Mouse (Mus musculus): ENCODE results near the gene Arvcf. TPM values are rescaled to one million over a fixed set of nuclear protein-coding genes. Genes with fewer than 3 reads are reported as not detected.

The Arvcf gene
- polyA plus RNA-seq, 1 experiment from 2014 or later = 26.6 TPM

- no peaks in the 10 kb centered on the region for H3K4me1 ChIP-seq (ENCODE audit: control insufficient read depth, insufficient read depth, low read length)
- under 1% methylated on average over 38 of the region's 38 CpGs for WGBS
- peak overlapping the region; percentile 56 for H3K4me3 ChIP-seq (ENCODE audit: low read depth, low read length)
- peak overlapping the region; percentile 52 for H3K9ac ChIP-seq (replicated peaks; ENCODE audit: low read length)
- no peaks in the 10 kb centered on the region; the same call in 1 of the 2 replicates for H3K27me3 ChIP-seq (ENCODE audit: control insufficient read depth, insufficient read depth, low read length)
- peak overlapping the region; percentile 61 for H3K4me2 ChIP-seq (ENCODE audit: low read depth, low read length)
- DNase-seq (ENCODE audit: low spot score) (peak; percentile 96), ATAC-seq (replicated peaks; ENCODE audit: insufficient number of reproducible peaks, low FRiP score, low TSS enrichment, low read depth) (peak; percentile 88)
- no peaks in the 10 kb centered on the region for H3K9me3 ChIP-seq (replicated peaks; ENCODE audit: control insufficient read depth, low read length)
- H3K27ac ChIP-seq (replicated peaks; ENCODE audit: low read depth, low read length) = no peak overlapping the region
- H3K36me3 ChIP-seq (replicated peaks; ENCODE audit: control insufficient read depth, insufficient read depth, low read depth, low read length) = no peaks in the 10 kb centered on the region
These were observed 4.2 kb upstream of the Arvcf start for GRCm38 (mm10) chr16:18343778-18344177.

- 4% methylated on average over 3 of the region's 3 CpGs for WGBS
- peak; percentile 89 for DNase-seq (ENCODE audit: low spot score)
- Histone ChIP-seq H3K4me2 (ENCODE audit: low read depth, low read length) (no peak overlapping the region), H3K4me1 (ENCODE audit: control insufficient read depth, insufficient read depth, low read length) (no peaks in the 10 kb centered on the region), H3K9ac (replicated peaks; ENCODE audit: low read length) (no peak overlapping the region), H3K27ac (replicated peaks; ENCODE audit: low read depth, low read length) (no peak overlapping the region), H3K36me3 (replicated peaks; ENCODE audit: control insufficient read depth, insufficient read depth, low read depth, low read length) (no peaks in the 10 kb centered on the region), H3K4me3 (ENCODE audit: low read depth, low read length) (no peak overlapping the region), H3K9me3 (replicated peaks; ENCODE audit: control insufficient read depth, low read length) (no peaks in the 10 kb centered on the region), H3K27me3 (ENCODE audit: control insufficient read depth, insufficient read depth, low read length) (peaks cover 6% of the 10 kb centered on the region)
- peak; percentile 15; the same call in 1 of the 2 replicates for ATAC-seq (replicated peaks; ENCODE audit: insufficient number of reproducible peaks, low FRiP score, low TSS enrichment, low read depth)
These were observed 2.7 kb upstream of the Arvcf start for GRCm38 (mm10) chr16:18345243-18345642.

DNA sequence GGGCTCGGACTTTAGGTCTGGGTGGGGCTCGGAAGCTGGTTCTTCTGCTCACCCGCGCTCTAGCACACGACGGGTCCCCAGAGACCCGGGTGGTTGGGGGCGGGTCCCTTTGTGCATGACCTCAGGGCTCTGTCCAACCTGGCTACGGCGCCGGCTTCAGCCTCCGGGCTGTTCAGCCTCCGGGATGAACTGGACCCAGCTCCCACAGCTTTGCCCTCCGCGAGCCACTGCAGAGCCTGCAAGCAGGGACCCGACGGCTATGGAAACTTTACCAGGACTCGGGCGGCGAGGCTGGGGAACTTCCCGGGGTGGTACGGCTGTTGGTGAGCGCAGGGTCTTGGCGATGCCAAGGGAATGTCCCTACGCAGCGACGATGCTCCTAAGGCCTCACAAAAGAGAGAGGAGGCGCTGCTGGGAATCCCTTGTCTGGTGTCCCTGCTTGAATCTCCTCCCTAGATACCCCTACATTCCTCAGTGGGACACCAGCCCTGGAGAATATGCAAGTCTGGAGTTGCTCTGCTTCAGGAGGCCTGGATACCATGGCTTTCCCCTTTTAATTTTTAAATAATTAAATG lies 706 bp downstream of the Arvcf start:
- H3K4me1 ChIP-seq (ENCODE audit: control insufficient read depth, insufficient read depth, low read length) = no peaks in the 10 kb centered on the region
- H3K4me2 ChIP-seq (ENCODE audit: low read depth, low read length) = peak overlapping the region; percentile 94
- DNase-seq (ENCODE audit: low spot score) (peak; percentile 48), ATAC-seq (replicated peaks; ENCODE audit: insufficient number of reproducible peaks, low FRiP score, low TSS enrichment, low read depth) (0 out of 2 replicates have a peak, but pooled peaks have one; percentile 1)
- peak overlapping the region; percentile 64 for H3K4me3 ChIP-seq (ENCODE audit: low read depth, low read length)
- no peaks in the 10 kb centered on the region for H3K9me3 ChIP-seq (replicated peaks; ENCODE audit: control insufficient read depth, low read length)
- peak overlapping the region; percentile 65 for H3K9ac ChIP-seq (replicated peaks; ENCODE audit: low read length)
- no peak overlapping the region for H3K27ac ChIP-seq (replicated peaks; ENCODE audit: low read depth, low read length)
- H3K27me3 ChIP-seq (ENCODE audit: control insufficient read depth, insufficient read depth, low read length) = peaks cover 10% of the 10 kb centered on the region
- under 1% methylated on average over 28 of the region's 28 CpGs for WGBS
- no peaks in the 10 kb centered on the region for H3K36me3 ChIP-seq (replicated peaks; ENCODE audit: control insufficient read depth, insufficient read depth, low read depth, low read length)

DNA sequence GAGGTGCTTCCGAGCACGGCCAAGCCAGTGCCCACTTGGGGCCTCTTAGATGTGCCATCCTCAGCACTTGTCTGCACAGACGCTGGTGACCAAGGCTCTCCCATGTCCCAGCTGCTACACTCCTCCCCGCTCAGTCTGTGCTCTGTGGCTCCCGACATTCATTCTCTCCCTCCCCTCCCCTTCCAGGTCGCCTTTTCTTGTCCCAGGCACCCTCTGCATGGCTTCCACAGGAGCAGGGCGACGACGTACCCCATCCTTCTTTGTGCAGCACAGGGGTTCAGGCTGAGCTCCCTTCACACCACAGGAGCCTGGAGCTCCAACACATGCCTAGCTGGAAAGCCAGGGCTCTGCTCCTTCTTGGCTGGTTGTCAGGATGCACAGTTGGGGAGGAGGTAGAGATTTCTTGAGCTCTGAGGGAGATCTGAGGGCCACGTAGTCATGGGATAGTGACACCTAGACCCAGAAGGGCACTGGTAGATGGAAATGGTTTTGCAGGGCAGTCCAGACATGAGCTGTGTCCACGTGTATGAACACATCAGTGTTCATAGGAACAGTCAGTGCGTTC lies 1.9 kb downstream of the Arvcf start:
- DNase-seq (ENCODE audit: low spot score) (no peak), ATAC-seq (replicated peaks; ENCODE audit: insufficient number of reproducible peaks, low FRiP score, low TSS enrichment, low read depth) (no peak)
- Histone ChIP-seq H3K27me3 (ENCODE audit: control insufficient read depth, insufficient read depth, low read length) (peaks cover 10% of the 10 kb centered on the region), H3K36me3 (replicated peaks; ENCODE audit: control insufficient read depth, insufficient read depth, low read depth, low read length) (no peaks in the 10 kb centered on the region), H3K4me3 (ENCODE audit: low read depth, low read length) (no peak overlapping the region), H3K9me3 (replicated peaks; ENCODE audit: control insufficient read depth, low read length) (no peaks in the 10 kb centered on the region), H3K4me1 (ENCODE audit: control insufficient read depth, insufficient read depth, low read length) (no peaks in the 10 kb centered on the region), H3K27ac (replicated peaks; ENCODE audit: low read depth, low read length) (no peak overlapping the region), H3K9ac (replicated peaks; ENCODE audit: low read length) (no peak overlapping the region), H3K4me2 (ENCODE audit: low read depth, low read length) (no peak overlapping the region)
- WGBS = 76% methylated on average over 12 of the region's 12 CpGs

DNA sequence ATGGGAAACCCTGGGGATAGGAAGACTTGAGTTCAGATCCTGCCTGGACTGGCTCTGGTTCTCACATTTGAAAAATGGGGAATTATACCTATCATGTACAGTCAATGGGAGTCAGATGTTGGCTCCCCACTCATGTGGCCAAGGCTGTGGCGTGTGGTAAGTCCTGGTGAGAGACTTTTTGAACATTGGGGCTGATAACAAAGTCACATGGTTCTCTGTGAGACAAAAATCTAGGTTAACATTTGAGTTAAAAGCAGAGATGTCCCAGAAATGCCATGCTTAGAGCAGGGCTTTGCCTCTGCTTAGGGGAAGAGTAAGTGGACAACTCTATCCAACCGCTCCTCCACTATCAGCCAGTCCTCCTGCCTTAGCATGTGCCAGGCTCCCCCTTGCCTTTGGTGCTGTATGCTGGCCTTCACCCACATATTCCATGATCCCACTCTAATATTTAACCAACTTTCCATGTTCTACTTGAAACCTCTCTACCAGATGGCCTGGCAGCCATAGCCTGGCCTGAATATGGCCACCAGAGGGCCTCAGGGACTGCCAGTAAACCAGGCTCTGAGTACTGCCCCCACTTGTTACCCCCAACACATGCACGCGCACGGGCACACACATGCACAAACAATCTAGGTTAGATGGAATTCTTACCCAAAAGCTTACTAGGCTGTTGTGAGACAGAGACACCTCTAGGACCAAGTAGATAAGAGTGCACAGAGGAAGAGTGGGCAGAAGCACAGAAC lies 3.5 kb downstream of the Arvcf start:
- ATAC-seq (replicated peaks; ENCODE audit: insufficient number of reproducible peaks, low FRiP score, low TSS enrichment, low read depth) = no peak
- H3K9ac ChIP-seq (replicated peaks; ENCODE audit: low read length) = no peak overlapping the region
- no peaks in the 10 kb centered on the region for H3K36me3 ChIP-seq (replicated peaks; ENCODE audit: control insufficient read depth, insufficient read depth, low read depth, low read length)
- no peak overlapping the region for H3K4me2 ChIP-seq (ENCODE audit: low read depth, low read length)
- peak; percentile 43 for DNase-seq (ENCODE audit: low spot score)
- H3K4me1 ChIP-seq (ENCODE audit: control insufficient read depth, insufficient read depth, low read length) = no peaks in the 10 kb centered on the region
- WGBS = 64% methylated on average over 5 of the region's 5 CpGs
- no peak overlapping the region for H3K4me3 ChIP-seq (ENCODE audit: low read depth, low read length)
- H3K27me3 ChIP-seq (ENCODE audit: control insufficient read depth, insufficient read depth, low read length) = peaks cover 10% of the 10 kb centered on the region
- H3K27ac ChIP-seq (replicated peaks; ENCODE audit: low read depth, low read length) = no peak overlapping the region
- no peaks in the 10 kb centered on the region for H3K9me3 ChIP-seq (replicated peaks; ENCODE audit: control insufficient read depth, low read length)

GRCm38 (mm10) chr16:18353106-18353505 lies 5.1 kb downstream of the Arvcf start:
- H3K36me3 ChIP-seq (replicated peaks; ENCODE audit: control insufficient read depth, insufficient read depth, low read depth, low read length) = no peaks in the 10 kb centered on the region
- no peaks in the 10 kb centered on the region for H3K4me1 ChIP-seq (ENCODE audit: control insufficient read depth, insufficient read depth, low read length)
- H3K4me3 ChIP-seq (ENCODE audit: low read depth, low read length) = no peak overlapping the region
- H3K27ac ChIP-seq (replicated peaks; ENCODE audit: low read depth, low read length) = no peak overlapping the region
- no peak overlapping the region for H3K9ac ChIP-seq (replicated peaks; ENCODE audit: low read length)
- ATAC-seq (replicated peaks; ENCODE audit: insufficient number of reproducible peaks, low FRiP score, low TSS enrichment, low read depth) (no peak), DNase-seq (ENCODE audit: low spot score) (no peak)
- 68% methylated on average over 1 of the region's 1 CpGs for WGBS
- peaks cover 10% of the 10 kb centered on the region for H3K27me3 ChIP-seq (ENCODE audit: control insufficient read depth, insufficient read depth, low read length)
- no peaks in the 10 kb centered on the region for H3K9me3 ChIP-seq (replicated peaks; ENCODE audit: control insufficient read depth, low read length)
- H3K4me2 ChIP-seq (ENCODE audit: low read depth, low read length) = no peak overlapping the region

DNA sequence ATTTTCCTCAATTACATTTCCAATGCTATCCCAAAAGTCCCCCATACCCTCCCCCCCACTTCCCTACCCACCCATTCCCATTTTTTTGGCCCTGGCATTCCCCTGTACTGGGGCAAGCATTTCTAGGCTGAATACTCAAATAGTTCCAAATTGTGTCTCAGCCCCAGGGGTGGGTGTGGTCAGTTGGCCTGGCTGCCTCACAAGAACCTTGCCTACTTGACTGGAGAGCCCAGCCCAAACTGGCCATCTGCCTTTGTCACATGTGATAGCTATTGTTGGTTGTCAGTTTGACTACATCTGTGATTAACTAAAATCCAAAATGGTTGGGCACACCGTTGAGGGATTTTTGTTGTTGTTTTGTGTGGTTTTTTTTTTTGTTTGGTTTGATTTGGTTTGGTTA lies 9.0 kb downstream of the Arvcf start:
- DNase-seq (ENCODE audit: low spot score) (no peak), ATAC-seq (replicated peaks; ENCODE audit: insufficient number of reproducible peaks, low FRiP score, low TSS enrichment, low read depth) (no peak)
- 79% methylated on average over 1 of the region's 1 CpGs for WGBS
- Histone ChIP-seq H3K4me2 (ENCODE audit: low read depth, low read length) (no peak overlapping the region), H3K4me1 (ENCODE audit: control insufficient read depth, insufficient read depth, low read length) (no peaks in the 10 kb centered on the region), H3K4me3 (ENCODE audit: low read depth, low read length) (no peak overlapping the region), H3K27me3 (ENCODE audit: control insufficient read depth, insufficient read depth, low read length) (no peaks in the 10 kb centered on the region), H3K36me3 (replicated peaks; ENCODE audit: control insufficient read depth, insufficient read depth, low read depth, low read length) (no peaks in the 10 kb centered on the region), H3K9ac (replicated peaks; ENCODE audit: low read length) (no peak overlapping the region), H3K27ac (replicated peaks; ENCODE audit: low read depth, low read length) (no peak overlapping the region), H3K9me3 (replicated peaks; ENCODE audit: control insufficient read depth, low read length) (no peaks in the 10 kb centered on the region)

DNA sequence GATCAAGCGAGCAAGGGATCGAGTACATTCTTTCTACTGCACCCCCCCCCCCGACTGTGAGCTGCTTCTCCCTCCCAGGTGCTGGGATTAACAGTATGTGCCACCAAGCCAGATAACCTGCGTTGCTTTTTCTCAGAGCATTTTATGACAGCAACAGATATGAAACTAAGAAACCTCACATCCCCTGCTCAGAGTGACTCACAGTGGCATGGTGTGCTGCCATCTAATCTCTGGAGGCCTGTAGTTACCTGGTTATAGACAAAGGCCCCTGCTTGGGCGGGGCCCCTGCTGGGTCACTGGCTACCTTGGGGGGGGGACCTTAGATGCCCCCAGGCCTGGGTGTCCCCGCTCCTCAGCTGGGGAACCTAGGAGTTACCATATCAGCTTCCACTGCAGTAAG lies 10.0 kb downstream of the Arvcf start:
- no peak overlapping the region for H3K4me2 ChIP-seq (ENCODE audit: low read depth, low read length)
- H3K27me3 ChIP-seq (ENCODE audit: control insufficient read depth, insufficient read depth, low read length) = no peaks in the 10 kb centered on the region
- no peak overlapping the region for H3K4me3 ChIP-seq (ENCODE audit: low read depth, low read length)
- H3K9me3 ChIP-seq (replicated peaks; ENCODE audit: control insufficient read depth, low read length) = no peaks in the 10 kb centered on the region
- no peak for DNase-seq (ENCODE audit: low spot score)
- no peaks in the 10 kb centered on the region for H3K4me1 ChIP-seq (ENCODE audit: control insufficient read depth, insufficient read depth, low read length)
- no peak overlapping the region for H3K9ac ChIP-seq (replicated peaks; ENCODE audit: low read length)
- no peak overlapping the region for H3K27ac ChIP-seq (replicated peaks; ENCODE audit: low read depth, low read length)
- WGBS = 89% methylated on average over 6 of the region's 6 CpGs
- H3K36me3 ChIP-seq (replicated peaks; ENCODE audit: control insufficient read depth, insufficient read depth, low read depth, low read length) = no peaks in the 10 kb centered on the region
- ATAC-seq (replicated peaks; ENCODE audit: insufficient number of reproducible peaks, low FRiP score, low TSS enrichment, low read depth) = no peak
